Mouse (Mus musculus) layer of hippocampus, postnatal 25 days (tissue): Measurements from ENCODE around the gene Nme3. TPM values are rescaled to one million over a fixed set of nuclear protein-coding genes. Genes with fewer than 3 reads are reported as not detected.
A peak's percentile ranks its signal among the peaks of the same experiment; 100 is the strongest.
"Not testable (repeated sequence)": the region's sequence is repeated elsewhere in the genome, so short reads cannot be mapped to it uniquely, and the experiment has no call there.

Source experiments
- DNase-seq, 2 experiments: peaks; one replicate each; pipeline ENCODE4 v3.0.0; 2022; ENCODE audit warnings: mixed read lengths in 2 of 2, low spot score in 1 of 2; ENCODE audit errors: extremely low spot score in 1 of 2
- total RNA-seq, 2 experiments: library from RNA; stranded (reverse); gene quantifications; 2 replicates each; pipeline ENCODE4 v1.2.3; 2021

Gene Nme3
- total RNA-seq, 2 experiments from 2014 or later = 54.8 to 61.5 TPM

- DNase-seq = no peak
Observed at GRCm38 (mm10) chr17:24898041-24898854, 1.9 kb downstream of the Nme3 start.

GRCm38 (mm10) chr17:24899153-24899552, 2.9 kb downstream of the Nme3 start:
- DNase-seq = no peak

DNA sequence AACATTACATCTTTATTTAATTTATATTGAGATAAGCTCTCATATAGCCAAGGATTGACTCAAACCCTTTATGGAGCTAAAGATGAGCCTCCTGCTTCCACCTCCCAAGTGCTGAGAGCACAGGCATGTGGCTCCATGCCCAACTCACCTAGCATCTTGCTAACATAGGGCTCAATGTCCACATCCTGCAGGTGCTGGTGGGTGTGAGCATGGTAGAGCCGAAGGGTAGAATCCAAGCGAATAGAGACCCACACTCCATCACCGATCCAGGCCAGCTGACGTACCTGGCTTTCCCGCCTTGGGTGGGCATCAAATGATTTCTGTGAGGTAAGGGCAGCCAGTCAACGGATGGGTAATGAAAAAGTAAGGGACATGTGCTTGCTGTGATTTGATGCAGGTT, 3.7 kb downstream of the Nme3 start:
- DNase-seq = no peak

- DNase-seq = no peak
Observed at GRCm38 (mm10) chr17:24902124-24902523, 5.8 kb downstream of the Nme3 start.

- DNase-seq = no peak
Observed at GRCm38 (mm10) chr17:24902671-24903474, 6.6 kb downstream of the Nme3 start.

- no peak for DNase-seq
Observed at GRCm38 (mm10) chr17:24903767-24904166, 7.5 kb downstream of the Nme3 start.

- no peak for DNase-seq
Observed at GRCm38 (mm10) chr17:24907591-24907990, 11.3 kb downstream of the Nme3 start.

DNA sequence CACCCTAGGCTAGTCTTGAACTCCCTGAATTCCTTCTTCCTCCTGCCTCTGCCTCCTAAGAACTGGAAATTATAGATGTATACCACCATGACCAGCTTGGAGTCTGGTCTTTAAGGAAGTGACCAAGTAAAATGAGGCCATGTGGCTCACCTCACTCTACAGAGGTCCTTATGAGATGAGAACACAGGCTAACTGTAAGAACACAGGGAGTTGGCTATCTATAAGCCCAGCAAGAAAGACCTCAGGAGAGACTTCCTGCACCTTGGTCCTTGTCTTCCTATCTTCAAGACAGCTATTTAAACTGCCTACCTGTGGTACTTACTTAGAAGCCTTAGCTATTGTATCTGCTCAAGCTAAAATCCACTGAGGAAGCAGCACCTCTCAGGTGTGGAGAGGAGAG, 17.7 kb downstream of the Nme3 start:
- DNase-seq = no peak

DNA sequence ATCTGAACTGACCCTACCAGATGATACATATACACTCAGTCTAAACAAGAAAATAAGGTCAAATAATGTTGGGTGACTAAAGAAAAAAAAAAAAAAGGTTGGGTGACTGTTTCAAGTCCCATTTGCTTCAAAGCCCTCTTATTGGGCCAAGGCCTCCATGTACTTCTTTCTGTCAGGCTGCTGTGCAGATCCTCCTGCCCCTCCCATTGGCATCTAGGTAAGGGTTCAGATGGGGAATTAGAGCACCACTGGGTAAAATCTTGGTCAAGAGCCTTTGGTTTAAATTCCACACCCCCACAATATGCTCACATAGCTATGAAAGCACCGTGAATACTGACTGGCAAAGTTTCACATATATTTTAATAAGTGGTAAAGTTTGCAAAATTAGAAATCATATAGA, 26.9 kb downstream of the Nme3 start:
- no peak for DNase-seq

DNA sequence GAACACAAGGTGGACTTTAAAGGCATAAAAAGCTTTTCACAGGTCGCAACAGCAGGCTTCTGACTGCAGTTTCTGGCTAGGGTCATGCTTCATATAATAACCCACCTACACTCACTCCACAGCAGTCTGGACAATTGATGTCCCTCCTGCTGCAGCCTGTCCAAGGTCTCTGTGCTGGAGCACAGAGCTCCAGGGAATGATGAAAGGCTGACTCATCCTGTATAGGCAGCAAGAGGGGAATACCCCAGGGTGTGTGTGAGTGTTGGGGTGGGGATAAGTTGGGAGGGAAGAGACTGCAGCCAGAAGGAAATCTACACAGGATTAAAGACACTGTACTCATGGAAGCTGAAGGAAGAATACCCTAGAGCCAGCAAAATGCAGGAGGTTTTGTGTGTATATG, 33.2 kb downstream of the Nme3 start:
- no peak for DNase-seq

DNA sequence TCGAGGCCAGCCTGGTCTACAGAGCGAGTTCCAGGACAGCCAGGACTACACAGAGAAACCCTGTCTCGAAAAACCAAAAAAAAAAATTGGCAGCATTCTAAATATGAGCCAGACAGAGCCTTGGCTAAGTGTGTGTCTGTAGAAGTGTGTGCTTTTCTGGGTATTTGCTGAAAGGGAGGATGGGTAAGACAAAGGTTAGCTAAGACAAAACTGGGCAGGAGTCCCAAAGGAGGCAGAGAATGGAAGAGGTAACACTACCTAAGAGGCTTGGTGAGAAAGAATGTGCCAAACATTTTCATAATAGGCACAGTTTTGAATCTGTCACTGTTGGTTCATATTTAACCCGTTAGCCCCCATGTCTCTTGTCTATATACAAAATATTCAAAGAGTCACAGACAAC, 36.1 kb downstream of the Nme3 start:
- no peak for DNase-seq

DNA sequence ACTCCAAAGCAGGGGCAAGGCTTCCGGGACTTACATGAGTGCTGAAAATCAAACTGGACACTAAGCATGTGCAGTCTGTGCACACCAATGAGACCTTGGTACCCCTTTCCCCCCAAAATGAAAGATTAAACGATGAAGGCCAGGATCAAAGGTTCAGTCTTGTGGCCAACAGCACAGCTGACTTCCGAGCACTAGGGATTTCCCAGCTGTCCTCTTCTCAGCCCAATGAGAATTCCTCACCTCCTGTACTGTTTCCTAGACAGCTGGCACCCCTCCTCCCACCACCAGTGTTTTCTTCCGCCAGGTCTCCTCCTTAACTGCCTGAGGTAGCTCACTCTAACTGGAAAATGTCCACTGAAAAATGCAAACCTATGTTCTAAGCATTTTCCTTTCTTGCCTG, 36.9 kb downstream of the Nme3 start:
- DNase-seq = no peak

DNA sequence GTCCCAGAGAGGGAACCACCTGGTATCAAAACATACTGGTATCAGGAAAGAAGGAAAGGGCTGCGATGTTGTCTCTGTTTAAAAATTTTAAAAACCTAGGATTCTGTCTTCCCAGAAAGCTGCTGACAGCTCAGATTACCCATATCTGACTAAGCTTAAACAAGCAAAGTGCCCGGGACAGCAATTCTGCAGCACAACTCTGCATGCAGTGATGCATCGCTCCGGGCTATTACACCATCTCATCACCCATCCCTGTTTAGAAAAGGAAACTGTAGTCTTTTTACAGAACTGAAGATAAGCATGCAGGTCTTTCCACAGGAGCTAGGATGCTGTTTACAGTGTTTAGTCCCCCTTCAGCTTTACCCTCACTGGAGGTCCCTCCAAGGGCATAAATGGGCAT, 38.6 kb downstream of the Nme3 start:
- no peak for DNase-seq

DNA sequence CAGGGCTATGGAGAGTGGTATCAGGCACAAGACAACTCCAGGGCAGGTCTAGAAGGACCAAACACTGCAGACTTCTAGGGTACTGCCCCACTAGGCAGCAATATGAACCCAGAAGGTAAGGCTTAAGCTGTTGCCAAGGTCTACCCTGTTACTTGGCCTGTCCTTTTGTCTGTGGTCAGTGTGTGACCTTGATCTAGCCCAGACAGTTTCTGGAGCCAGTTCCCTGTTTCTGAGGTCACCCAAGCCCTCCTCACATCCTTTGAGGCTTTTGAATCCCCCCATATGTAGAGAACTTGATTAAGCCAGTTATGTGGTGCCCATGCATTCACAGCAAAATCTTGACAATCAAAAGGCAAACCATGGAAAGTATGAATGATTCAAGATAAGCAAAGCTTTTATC, 39.4 kb downstream of the Nme3 start:
- no peak for DNase-seq

GRCm38 (mm10) chr17:24936259-24937237, 40.2 kb downstream of the Nme3 start, which contains the start of gene Mapk8ip3:
TSS of gene Mapk8ip3 (minus strand) at chr17:24936977.
- DNase-seq = peak; percentile 89 to 93

GRCm38 (mm10) chr17:24937266-24937665, 41.0 kb downstream of the Nme3 start:
- no peak for DNase-seq

- peak; percentile 18 to 47 for DNase-seq
Observed at GRCm38 (mm10) chr17:24942453-24942852, 46.2 kb downstream of the Nme3 start.

GRCm38 (mm10) chr17:24943036-24943435, 46.7 kb downstream of the Nme3 start:
- DNase-seq = no peak

GRCm38 (mm10) chr17:24943589-24943988, 47.3 kb downstream of the Nme3 start:
- DNase-seq = not testable (repeated sequence)
